Mouse (Mus musculus): Measurements from ENCODE around the gene Shisa3. TPM values are rescaled to one million over a fixed set of nuclear protein-coding genes. Genes with fewer than 3 reads are reported as not detected.

Shisa3 gene
- polyA plus RNA-seq, 1 experiment from 2014 or later: 14.2 TPM

GRCm38 (mm10) chr5:67631261-67631660, 23.6 kb downstream of the Shisa3 start:
- Histone ChIP-seq H3K27ac (ENCODE audit: low read length) (no peak overlapping the region), H3K36me3 (ENCODE audit: control insufficient read depth, insufficient read depth, low read length) (no peaks in the 10 kb centered on the region), H3K4me3 (ENCODE audit: low read length) (no peak overlapping the region), H3K4me2 (ENCODE audit: low read depth, low read length) (no peak overlapping the region), H3K4me1 (ENCODE audit: control insufficient read depth, insufficient read depth, low read length) (no peaks in the 10 kb centered on the region), H3K9me3 (ENCODE audit: control insufficient read depth, low read length) (no peaks in the 10 kb centered on the region), H3K27me3 (replicated peaks; ENCODE audit: control insufficient read depth, insufficient read depth, low read length) (no peaks in the 10 kb centered on the region), H3K9ac (ENCODE audit: low read depth, low read length) (no peak overlapping the region)
- WGBS: 92% methylated on average over 12 of the region's 12 CpGs
- ATAC-seq: no peak

DNA sequence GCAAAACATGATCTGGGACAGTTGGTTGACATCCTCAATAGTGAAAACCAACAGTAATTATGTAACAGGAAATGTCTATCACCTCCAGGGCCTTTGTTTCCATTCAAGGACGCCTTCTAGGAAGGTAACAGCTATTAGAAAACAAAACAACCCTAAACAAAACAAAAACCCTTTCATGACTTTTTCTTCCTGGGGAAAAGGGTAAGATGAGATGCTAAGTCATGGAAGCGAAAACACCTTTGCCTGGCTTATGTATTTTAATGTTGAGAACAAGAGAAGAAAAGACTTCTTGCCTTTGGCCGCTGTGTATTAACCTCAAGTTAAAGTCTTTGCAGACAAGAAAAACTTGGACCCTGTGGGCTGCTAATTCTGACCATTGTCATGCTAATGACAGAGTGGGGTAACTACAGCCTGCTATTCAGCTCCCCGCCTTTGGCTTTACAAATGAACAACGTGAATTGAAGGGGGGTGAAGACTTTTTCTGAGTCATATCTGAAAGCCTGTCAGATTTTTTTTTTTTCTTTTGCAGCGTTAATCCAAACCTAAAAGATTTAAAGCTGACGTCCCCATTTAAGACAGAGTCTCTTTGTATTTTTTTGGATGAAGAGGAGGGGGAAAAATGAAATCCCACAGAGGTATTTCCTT, 25.6 kb downstream of the Shisa3 start:
- no peak overlapping the region for H3K27ac ChIP-seq (ENCODE audit: low read length)
- no peak overlapping the region for H3K4me3 ChIP-seq (ENCODE audit: low read length)
- 45% methylated on average over 7 of the region's 7 CpGs for WGBS
- H3K36me3 ChIP-seq (ENCODE audit: control insufficient read depth, insufficient read depth, low read length): no peaks in the 10 kb centered on the region
- H3K4me2 ChIP-seq (ENCODE audit: low read depth, low read length): no peak overlapping the region
- no peaks in the 10 kb centered on the region for H3K27me3 ChIP-seq (replicated peaks; ENCODE audit: control insufficient read depth, insufficient read depth, low read length)
- ATAC-seq: no peak
- no peaks in the 10 kb centered on the region for H3K4me1 ChIP-seq (ENCODE audit: control insufficient read depth, insufficient read depth, low read length)
- H3K9me3 ChIP-seq (ENCODE audit: control insufficient read depth, low read length): no peaks in the 10 kb centered on the region
- H3K9ac ChIP-seq (ENCODE audit: low read depth, low read length): no peak overlapping the region

DNA sequence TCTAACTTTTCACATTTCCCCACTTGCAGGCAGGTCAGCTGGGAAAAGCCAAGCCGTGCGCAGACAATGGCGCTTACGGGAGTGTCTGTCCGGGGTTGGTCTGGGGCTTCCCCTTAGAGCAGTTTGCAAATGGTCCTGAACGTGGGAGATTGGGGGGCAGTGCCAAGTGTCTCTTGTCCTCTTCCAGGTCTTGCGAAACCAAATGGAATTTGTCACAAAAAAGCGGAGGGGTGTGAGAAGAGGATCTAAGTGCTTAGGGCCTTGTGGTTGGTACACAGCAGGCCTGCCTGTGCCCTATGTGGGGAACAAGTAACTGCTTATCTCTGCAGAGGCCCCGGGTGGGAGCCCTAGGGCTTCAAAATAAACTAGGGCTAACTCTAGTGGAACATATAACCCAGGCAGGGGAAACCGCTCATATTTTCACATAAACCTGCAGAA, 26.2 kb downstream of the Shisa3 start:
- Histone ChIP-seq H3K27me3 (replicated peaks; ENCODE audit: control insufficient read depth, insufficient read depth, low read length) (no peaks in the 10 kb centered on the region), H3K4me2 (ENCODE audit: low read depth, low read length) (no peak overlapping the region), H3K4me3 (ENCODE audit: low read length) (no peak overlapping the region), H3K4me1 (ENCODE audit: control insufficient read depth, insufficient read depth, low read length) (no peaks in the 10 kb centered on the region), H3K9ac (ENCODE audit: low read depth, low read length) (no peak overlapping the region), H3K9me3 (ENCODE audit: control insufficient read depth, low read length) (no peaks in the 10 kb centered on the region), H3K27ac (ENCODE audit: low read length) (no peak overlapping the region), H3K36me3 (ENCODE audit: control insufficient read depth, insufficient read depth, low read length) (no peaks in the 10 kb centered on the region)
- 37% methylated on average over 10 of the region's 10 CpGs for WGBS
- no peak for ATAC-seq

DNA sequence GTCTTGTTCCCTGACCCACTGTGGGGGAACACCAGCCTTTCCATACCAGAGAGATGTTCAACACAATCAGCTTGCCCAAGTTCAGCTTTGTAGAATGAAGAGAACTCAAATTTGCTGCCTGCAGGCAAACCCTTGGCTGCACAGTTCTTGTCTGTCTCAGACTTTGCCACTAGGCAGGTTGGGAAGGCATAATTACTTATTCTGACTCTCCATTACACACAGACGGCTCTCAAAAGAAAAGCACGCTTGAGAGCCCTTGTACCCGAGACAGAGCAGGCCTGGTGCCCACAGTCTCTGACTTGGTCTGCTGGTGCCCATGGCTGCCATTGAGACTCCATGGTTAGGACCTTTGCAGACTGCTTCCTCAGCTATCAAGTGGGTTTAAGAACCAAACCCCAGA, 26.7 kb downstream of the Shisa3 start:
- ATAC-seq: no peak
- Histone ChIP-seq H3K36me3 (ENCODE audit: control insufficient read depth, insufficient read depth, low read length) (no peaks in the 10 kb centered on the region), H3K9ac (ENCODE audit: low read depth, low read length) (no peak overlapping the region), H3K4me2 (ENCODE audit: low read depth, low read length) (no peak overlapping the region), H3K27me3 (replicated peaks; ENCODE audit: control insufficient read depth, insufficient read depth, low read length) (no peaks in the 10 kb centered on the region), H3K9me3 (ENCODE audit: control insufficient read depth, low read length) (no peaks in the 10 kb centered on the region), H3K4me1 (ENCODE audit: control insufficient read depth, insufficient read depth, low read length) (no peaks in the 10 kb centered on the region), H3K4me3 (ENCODE audit: low read length) (no peak overlapping the region), H3K27ac (ENCODE audit: low read length) (no peak overlapping the region)
- 67% methylated on average over 3 of the region's 3 CpGs for WGBS

DNA sequence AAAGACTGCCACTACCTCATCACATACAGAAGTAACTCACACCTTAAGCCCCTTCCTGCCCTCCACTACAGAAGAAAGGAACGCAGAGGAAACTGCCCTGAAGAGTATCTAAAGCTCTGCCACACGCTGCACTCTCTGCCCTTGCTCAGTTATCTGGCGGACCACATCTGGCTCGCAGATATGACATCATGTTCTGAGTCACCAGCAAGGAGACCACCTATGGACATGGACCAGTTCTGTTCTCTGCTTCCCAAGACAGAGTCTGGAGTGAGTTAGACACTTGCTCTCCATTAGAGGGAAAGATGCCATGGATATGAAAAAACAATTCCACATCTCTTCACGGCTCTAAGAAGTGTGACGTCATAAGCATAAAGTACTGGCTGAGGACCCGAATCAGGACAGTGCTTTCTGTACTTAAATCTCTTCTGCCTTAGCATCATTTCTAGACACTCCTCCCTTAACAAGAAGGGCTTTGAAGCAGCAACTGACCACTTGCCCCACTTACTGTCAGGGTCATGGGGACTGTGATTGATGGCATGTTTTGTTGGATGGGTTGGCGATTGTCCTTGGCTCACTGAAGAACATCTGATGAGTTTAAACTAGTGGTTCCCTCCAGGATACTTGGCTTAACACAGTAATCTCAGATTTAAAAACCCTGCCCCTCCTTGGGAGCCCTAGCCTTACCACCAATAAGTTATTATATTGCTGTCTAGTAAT, 33.1 kb downstream of the Shisa3 start:
- Histone ChIP-seq H3K4me1 (ENCODE audit: control insufficient read depth, insufficient read depth, low read length) (no peaks in the 10 kb centered on the region), H3K36me3 (ENCODE audit: control insufficient read depth, insufficient read depth, low read length) (no peaks in the 10 kb centered on the region), H3K4me3 (ENCODE audit: low read length) (no peak overlapping the region), H3K4me2 (ENCODE audit: low read depth, low read length) (no peak overlapping the region), H3K27me3 (replicated peaks; ENCODE audit: control insufficient read depth, insufficient read depth, low read length) (no peaks in the 10 kb centered on the region), H3K9ac (ENCODE audit: low read depth, low read length) (no peak overlapping the region), H3K9me3 (ENCODE audit: control insufficient read depth, low read length) (no peaks in the 10 kb centered on the region), H3K27ac (ENCODE audit: low read length) (no peak overlapping the region)
- ATAC-seq: no peak
- WGBS: 68% methylated on average over 8 of the region's 8 CpGs

GRCm38 (mm10) chr5:67641406-67642120, 33.9 kb downstream of the Shisa3 start:
- no peak overlapping the region for H3K27ac ChIP-seq (ENCODE audit: low read length)
- no peaks in the 10 kb centered on the region for H3K4me1 ChIP-seq (ENCODE audit: control insufficient read depth, insufficient read depth, low read length)
- no peaks in the 10 kb centered on the region for H3K36me3 ChIP-seq (ENCODE audit: control insufficient read depth, insufficient read depth, low read length)
- no peaks in the 10 kb centered on the region for H3K27me3 ChIP-seq (replicated peaks; ENCODE audit: control insufficient read depth, insufficient read depth, low read length)
- no peak for ATAC-seq
- H3K4me3 ChIP-seq (ENCODE audit: low read length): no peak overlapping the region
- no peak overlapping the region for H3K9ac ChIP-seq (ENCODE audit: low read depth, low read length)
- H3K4me2 ChIP-seq (ENCODE audit: low read depth, low read length): no peak overlapping the region
- WGBS: 63% methylated on average over 8 of the region's 8 CpGs
- no peaks in the 10 kb centered on the region for H3K9me3 ChIP-seq (ENCODE audit: control insufficient read depth, low read length)

DNA sequence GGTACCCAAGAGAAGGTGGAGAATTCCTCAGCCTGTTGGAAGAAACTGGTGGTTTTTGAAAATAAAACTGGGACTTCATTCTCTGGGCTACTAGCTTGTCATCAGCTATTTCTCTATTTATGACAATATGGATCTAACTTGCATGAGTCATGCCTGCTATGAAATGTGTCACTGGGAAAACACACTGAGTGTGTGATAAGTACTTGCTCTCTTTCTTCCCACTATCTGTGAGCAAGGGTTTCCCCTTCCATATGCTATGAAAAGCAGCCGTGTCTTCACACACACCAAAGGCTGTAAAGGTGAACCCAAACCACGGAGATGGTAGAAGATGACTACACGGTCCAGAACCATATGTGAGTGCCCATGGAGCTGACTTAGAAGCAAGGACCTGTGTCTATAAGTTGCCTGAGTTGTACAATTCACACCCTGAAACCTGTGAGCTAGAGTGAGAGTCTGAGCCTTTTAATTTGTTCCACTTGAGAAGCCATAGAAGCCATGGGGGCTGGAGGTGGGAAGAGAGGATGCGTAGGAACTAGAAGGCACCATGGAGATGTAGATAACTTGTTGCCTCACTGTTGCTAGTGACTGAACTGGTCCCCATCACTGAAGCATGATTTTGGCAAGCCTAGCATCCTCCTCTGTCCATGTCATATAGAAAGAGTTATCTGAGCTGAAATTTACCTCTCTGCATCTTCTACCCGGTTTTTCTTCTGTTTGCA, 36.0 kb downstream of the Shisa3 start:
- WGBS: 88% methylated on average over 5 of the region's 5 CpGs
- Histone ChIP-seq H3K9me3 (ENCODE audit: control insufficient read depth, low read length) (no peaks in the 10 kb centered on the region), H3K9ac (ENCODE audit: low read depth, low read length) (no peak overlapping the region), H3K27ac (ENCODE audit: low read length) (no peak overlapping the region), H3K4me1 (ENCODE audit: control insufficient read depth, insufficient read depth, low read length) (no peaks in the 10 kb centered on the region), H3K4me3 (ENCODE audit: low read length) (no peak overlapping the region), H3K4me2 (ENCODE audit: low read depth, low read length) (no peak overlapping the region), H3K27me3 (replicated peaks; ENCODE audit: control insufficient read depth, insufficient read depth, low read length) (no peaks in the 10 kb centered on the region), H3K36me3 (ENCODE audit: control insufficient read depth, insufficient read depth, low read length) (no peaks in the 10 kb centered on the region)
- ATAC-seq: no peak

DNA sequence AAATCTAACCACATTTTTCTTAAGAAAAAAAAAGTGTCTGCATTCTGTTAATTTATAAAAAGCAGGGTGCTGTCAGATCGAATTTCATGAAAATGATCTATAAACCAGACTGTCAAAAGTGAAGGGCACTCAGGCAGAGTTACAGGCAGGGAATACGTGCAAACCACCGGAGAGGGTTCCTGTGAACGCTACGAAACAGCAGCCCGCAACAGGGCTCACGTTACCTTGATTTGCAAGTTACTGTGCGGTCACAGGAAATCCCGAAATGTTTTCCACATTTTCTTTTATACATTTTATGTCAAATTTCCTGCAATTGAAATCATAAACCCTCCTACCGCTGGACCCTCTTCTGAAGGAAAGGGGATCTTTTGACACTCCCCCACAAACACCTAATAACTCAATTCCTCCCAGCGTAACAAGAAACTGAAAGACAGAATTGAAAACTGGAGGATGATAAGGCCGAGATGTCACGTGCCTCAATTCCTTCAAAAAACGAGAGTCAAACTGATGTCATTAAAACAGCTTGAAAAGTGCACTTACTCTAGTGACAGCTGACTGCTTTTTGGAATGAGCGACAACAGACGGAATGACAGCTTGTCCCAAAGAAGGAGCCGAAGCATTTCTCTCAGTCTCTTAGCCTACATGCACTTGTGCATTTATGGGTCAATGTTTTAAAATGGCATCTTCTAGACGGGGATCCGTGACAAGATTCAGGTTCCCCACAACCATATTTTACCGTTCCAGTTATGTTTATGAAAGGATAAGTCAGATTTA, 39.3 kb downstream of the Shisa3 start:
- 81% methylated on average over 20 of the region's 20 CpGs for WGBS
- Histone ChIP-seq H3K4me1 (ENCODE audit: control insufficient read depth, insufficient read depth, low read length) (no peaks in the 10 kb centered on the region), H3K27ac (ENCODE audit: low read length) (no peak overlapping the region), H3K27me3 (replicated peaks; ENCODE audit: control insufficient read depth, insufficient read depth, low read length) (no peaks in the 10 kb centered on the region), H3K9me3 (ENCODE audit: control insufficient read depth, low read length) (no peaks in the 10 kb centered on the region), H3K4me3 (ENCODE audit: low read length) (no peak overlapping the region), H3K36me3 (ENCODE audit: control insufficient read depth, insufficient read depth, low read length) (no peaks in the 10 kb centered on the region), H3K4me2 (ENCODE audit: low read depth, low read length) (no peak overlapping the region), H3K9ac (ENCODE audit: low read depth, low read length) (no peak overlapping the region)
- ATAC-seq: no peak
